Mouse (Mus musculus) E14TG2a.4 (cell line): ENCODE results near the gene C1rb.
A peak's percentile ranks its signal among the peaks of the same experiment; 100 is the strongest.
"Not testable (repeated sequence)": the region's sequence is repeated elsewhere in the genome, so short reads cannot be mapped to it uniquely, and the experiment has no call there.

Experiments
- H3K27me3 ChIP-seq: 2 replicates; pipeline ENCODE4 v1.6.1; 2014; ENCODE audit warnings: low read length, control low read depth; ENCODE audit not compliant: insufficient read depth
- H3K36me3 ChIP-seq: 2 replicates; pipeline ENCODE4 v1.6.1; 2014; ENCODE audit warnings: low read length, control low read depth; ENCODE audit not compliant: insufficient read depth
- H3K4me1 ChIP-seq: replicated peaks from 2 replicates; pipeline ENCODE4 v1.6.1; 2014; ENCODE audit warnings: low read depth, low read length, control low read depth
- H3K4me3 ChIP-seq: replicated peaks from 2 replicates; pipeline ENCODE4 v1.5.1; 2014; ENCODE audit warnings: mild to moderate bottlenecking, low read length
- H3K9me3 ChIP-seq: 2 replicates; pipeline ENCODE4 v1.6.1; 2014; ENCODE audit warnings: low read length, control low read depth
- CTCF ChIP-seq: conservative IDR thresholded peaks from 2 replicates; pipeline ENCODE4 v1.5.1; 2014; ENCODE audit warnings: low read length
- NANOG ChIP-seq: IDR thresholded peaks from 2 replicates; pipeline ENCODE4 v1.6.1; 2014; ENCODE audit warnings: borderline replicate concordance, low read length, mixed read lengths
- POU5F1 ChIP-seq: IDR thresholded peaks from 2 replicates; pipeline ENCODE4 v1.6.1; 2014; ENCODE audit warnings: low read length, borderline replicate concordance

Gene C1rb

GRCm38 (mm10) chr6:124549023-124549550 lies 21.0 kb upstream of the C1rb start:
- Histone ChIP-seq H3K4me1 (no peaks in the 10 kb centered on the region), H3K9me3 (peaks cover 36% of the 10 kb centered on the region), H3K27me3 (no peaks in the 10 kb centered on the region), H3K36me3 (no peaks in the 10 kb centered on the region; the same call in 1 of the 2 replicates), H3K4me3 (no peak overlapping the region)
- TF ChIP-seq POU5F1 (no peak), CTCF (no peak), NANOG (no peak)

- Histone ChIP-seq H3K27me3 (no peaks in the 10 kb centered on the region), H3K4me1 (no peaks in the 10 kb centered on the region), H3K9me3 (peaks cover 34% of the 10 kb centered on the region), H3K36me3 (no peaks in the 10 kb centered on the region; the same call in 1 of the 2 replicates), H3K4me3 (peak overlapping the region; percentile 79)
- TF ChIP-seq POU5F1, result no peak
- no peak for TF ChIP-seq NANOG
- no peak for TF ChIP-seq CTCF
These were observed 17.3 kb upstream of the C1rb start for GRCm38 (mm10) chr6:124552766-124553165.

- peaks cover 16% of the 10 kb centered on the region for H3K9me3 ChIP-seq
- not testable (repeated sequence) for H3K27me3 ChIP-seq, H3K4me1 ChIP-seq, H3K36me3 ChIP-seq, H3K4me3 ChIP-seq
These were observed 14.1 kb upstream of the C1rb start for GRCm38 (mm10) chr6:124555956-124556355.

- not testable (repeated sequence) for H3K9me3 ChIP-seq, H3K36me3 ChIP-seq, H3K4me3 ChIP-seq, H3K27me3 ChIP-seq, H3K4me1 ChIP-seq
These were observed 8.9 kb upstream of the C1rb start for GRCm38 (mm10) chr6:124561156-124561555.

GRCm38 (mm10) chr6:124561611-124562010 lies 8.5 kb upstream of the C1rb start:
- H3K4me3 ChIP-seq, H3K9me3 ChIP-seq, H3K36me3 ChIP-seq, H3K27me3 ChIP-seq, H3K4me1 ChIP-seq: not testable (repeated sequence)

- H3K36me3 ChIP-seq, H3K9me3 ChIP-seq, H3K27me3 ChIP-seq, H3K4me1 ChIP-seq, H3K4me3 ChIP-seq: not testable (repeated sequence)
These were observed 5.1 kb downstream of the C1rb start for GRCm38 (mm10) chr6:124575155-124575678.

GRCm38 (mm10) chr6:124580155-124580554 lies 10.1 kb downstream of the C1rb start:
- not testable (repeated sequence) for H3K27me3 ChIP-seq, H3K4me3 ChIP-seq, H3K9me3 ChIP-seq, H3K36me3 ChIP-seq, H3K4me1 ChIP-seq

GRCm38 (mm10) chr6:124582231-124582630 lies 12.1 kb downstream of the C1rb start:
- Histone ChIP-seq H3K9me3 (no peaks in the 10 kb centered on the region), H3K27me3 (no peaks in the 10 kb centered on the region), H3K4me1 (no peaks in the 10 kb centered on the region), H3K36me3 (no peaks in the 10 kb centered on the region), H3K4me3 (no peak overlapping the region)
- TF ChIP-seq NANOG, result no peak
- no peak for TF ChIP-seq POU5F1
- TF ChIP-seq CTCF, result no peak

- no peaks in the 10 kb centered on the region for H3K36me3 ChIP-seq
- no peaks in the 10 kb centered on the region for H3K4me1 ChIP-seq
- H3K27me3 ChIP-seq, result no peaks in the 10 kb centered on the region
- H3K4me3 ChIP-seq, result no peak overlapping the region
- H3K9me3 ChIP-seq, result no peaks in the 10 kb centered on the region
- TF ChIP-seq POU5F1 (no peak), NANOG (no peak), CTCF (no peak)
These were observed 14.8 kb downstream of the C1rb start for GRCm38 (mm10) chr6:124584935-124585334.

GRCm38 (mm10) chr6:124585761-124586160 lies 15.7 kb downstream of the C1rb start:
- no peak for TF ChIP-seq CTCF
- TF ChIP-seq NANOG, result no peak
- TF ChIP-seq POU5F1, result no peak
- no peaks in the 10 kb centered on the region for H3K36me3 ChIP-seq
- H3K4me3 ChIP-seq, result no peak overlapping the region
- no peaks in the 10 kb centered on the region for H3K27me3 ChIP-seq
- H3K4me1 ChIP-seq, result no peaks in the 10 kb centered on the region
- H3K9me3 ChIP-seq, result no peaks in the 10 kb centered on the region
